Mouse (Mus musculus) MEL (cell line): ENCODE data around the gene Adamtsl1.

Source experiments
- BHLHE40 ChIP-seq: IDR thresholded peaks from 2 replicates; pipeline ENCODE4 v1.6.1; 2012; ENCODE audit warnings: low read depth, mild to moderate bottlenecking, inconsistent platforms, low read length, improper control_type of control experiment, borderline replicate concordance
- CTCF ChIP-seq, 3 experiments: IDR thresholded peaks in 2 of 3; conservative IDR thresholded peaks in 1 of 3; 2 replicates each; pipeline ENCODE4 v1.5.1; 2011 to 2012; ENCODE audit warnings: low read length in 3 of 3, low read depth in 2 of 3, mild to moderate bottlenecking in 2 of 3, improper control_type of control experiment in 1 of 3, inconsistent platforms in 1 of 3, mixed read lengths in 1 of 3, moderate library complexity in 1 of 3; ENCODE audit not compliant: control insufficient read depth in 1 of 3, insufficient read depth in 1 of 3, poor library complexity in 1 of 3, severe bottlenecking in 1 of 3
- ELF1 ChIP-seq: IDR thresholded peaks from 2 replicates; pipeline ENCODE4 v1.6.1; 2014; ENCODE audit warnings: low read depth, mild to moderate bottlenecking, inconsistent platforms, low read length, improper control_type of control experiment, moderate library complexity
- EP300 ChIP-seq, 2 experiments: IDR thresholded peaks; 2 replicates each; pipeline ENCODE4 v1.6.1; 2011; ENCODE audit warnings: improper control_type of control experiment in 2 of 2, low read length in 2 of 2, low read depth in 1 of 2, mild to moderate bottlenecking in 1 of 2
- ETS1 ChIP-seq: IDR thresholded peaks from 2 replicates; pipeline ENCODE4 v1.6.1; 2012; ENCODE audit warnings: low read depth, mild to moderate bottlenecking, inconsistent platforms, low read length, improper control_type of control experiment, moderate library complexity
- GABPA ChIP-seq: IDR thresholded peaks from 2 replicates; pipeline ENCODE4 v1.6.1; 2012; ENCODE audit warnings: low read depth, mild to moderate bottlenecking, inconsistent platforms, low read length, improper control_type of control experiment, moderate library complexity
- MAX ChIP-seq: IDR thresholded peaks from 2 replicates; pipeline ENCODE4 v1.6.1; 2011; ENCODE audit warnings: low read length, improper control_type of control experiment
- POLR2A ChIP-seq, 2 experiments: IDR thresholded peaks; 2 replicates each; pipeline ENCODE4 v1.6.1; 2011 to 2012; ENCODE audit warnings: low read length in 2 of 2, mild to moderate bottlenecking in 2 of 2, control low read depth in 1 of 2, improper control_type of control experiment in 1 of 2, low read depth in 1 of 2, moderate library complexity in 1 of 2; ENCODE audit not compliant: control insufficient read depth in 1 of 2, insufficient read depth in 1 of 2, poor library complexity in 1 of 2
- SIN3A ChIP-seq: IDR thresholded peaks from 2 replicates; pipeline ENCODE4 v1.6.1; 2012; ENCODE audit warnings: low read length, improper control_type of control experiment, inconsistent platforms
- TAL1 ChIP-seq: IDR thresholded peaks from 2 replicates; pipeline ENCODE4 v1.6.1; 2012; ENCODE audit warnings: mild to moderate bottlenecking, inconsistent platforms, low read length, moderate library complexity, mixed read lengths

DNA sequence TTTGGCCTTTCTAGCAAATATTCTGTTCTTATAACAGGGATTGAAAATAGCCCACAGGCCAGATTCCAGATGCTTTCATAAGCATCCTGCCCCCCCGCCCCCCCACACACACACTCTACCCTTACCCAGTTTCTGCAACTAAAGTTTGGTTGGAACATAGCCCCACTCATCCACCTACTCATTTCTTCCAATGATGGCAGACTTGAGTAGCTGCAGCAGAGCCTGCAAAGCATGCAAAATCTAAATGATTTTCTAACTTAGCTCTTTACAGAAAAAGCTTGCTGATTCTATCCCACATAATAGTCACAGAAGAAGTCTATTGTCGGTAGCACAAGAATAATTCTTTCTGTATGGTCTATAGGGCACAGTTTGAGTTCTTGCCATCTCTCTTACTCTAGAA, 760.7 kb downstream of the Adamtsl1 start:
- TF ChIP-seq GABPA, result no peak
- TF ChIP-seq TAL1, result no peak
- no peak for TF ChIP-seq POLR2A (IDR thresholded peaks at IDR 0.05; ENCODE audit: control insufficient read depth in 1 of 2, insufficient read depth in 1 of 2, low read depth in 1 of 2, low read length in 2 of 2, poor library complexity in 1 of 2)
- TF ChIP-seq ETS1, result no peak
- no peak for TF ChIP-seq MAX
- TF ChIP-seq CTCF (IDR thresholded peaks at IDR 0.05 in 2 of 3, conservative IDR thresholded peaks at IDR 0.05 in 1 of 3; ENCODE audit: control insufficient read depth in 1 of 3, insufficient read depth in 1 of 3, low read depth in 2 of 3, low read length in 3 of 3, poor library complexity in 1 of 3, severe bottlenecking in 1 of 3), result no peak
- TF ChIP-seq ELF1, result no peak
- no peak for TF ChIP-seq EP300 (IDR thresholded peaks at IDR 0.05; ENCODE audit: low read depth in 1 of 2, low read length in 2 of 2)
- no peak for TF ChIP-seq SIN3A
- no peak for TF ChIP-seq BHLHE40
